Mouse (Mus musculus): ENCODE measurements around the gene Ms4a3. TPM values are rescaled to one million over a fixed set of nuclear protein-coding genes. Genes with fewer than 3 reads are reported as not detected.

Gene Ms4a3
- polyA plus RNA-seq, 1 experiment from 2014 or later: 0.21 TPM

DNA sequence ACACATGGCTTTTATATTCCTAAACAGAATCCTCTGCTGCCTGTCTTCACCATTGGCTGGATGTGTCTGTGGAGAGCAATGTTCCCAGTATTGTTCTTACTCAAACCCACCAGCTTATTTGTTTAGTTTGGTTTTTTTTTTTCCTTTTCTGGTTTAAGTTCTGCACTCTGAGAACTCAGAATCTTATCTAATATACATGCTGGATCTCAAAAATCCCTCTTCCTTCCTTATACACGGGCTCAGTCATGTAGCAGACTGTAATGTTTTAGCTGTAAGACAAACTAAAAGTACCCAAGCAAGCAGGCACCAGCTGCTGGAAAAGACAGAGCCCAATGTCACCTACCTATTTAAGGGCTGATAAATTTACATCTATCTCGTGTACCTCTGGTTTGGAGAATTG is 25.8 kb downstream of the Ms4a3 start:
- Histone ChIP-seq H3K36me3 (replicated peaks) (no peaks in the 10 kb centered on the region), H3K4me3 (no peak overlapping the region), H3K27me3 (replicated peaks; ENCODE audit: low read depth, poor library complexity, severe bottlenecking) (no peaks in the 10 kb centered on the region), H3K27ac (replicated peaks) (no peak overlapping the region), H3K4me1 (no peaks in the 10 kb centered on the region), H3K9me3 (no peaks in the 10 kb centered on the region)
- no peak for DNase-seq (ENCODE audit: low spot score)
- 74% methylated on average over 2 of the region's 2 CpGs for WGBS

GRCm38 (mm10) chr19:11613776-11614443 is 26.7 kb downstream of the Ms4a3 start:
- no peak overlapping the region for H3K27ac ChIP-seq (replicated peaks)
- H3K36me3 ChIP-seq (replicated peaks): no peaks in the 10 kb centered on the region
- H3K4me3 ChIP-seq: no peak overlapping the region
- no peaks in the 10 kb centered on the region for H3K27me3 ChIP-seq (replicated peaks; ENCODE audit: low read depth, poor library complexity, severe bottlenecking)
- DNase-seq (ENCODE audit: low spot score): no peak
- H3K4me1 ChIP-seq: no peaks in the 10 kb centered on the region
- 88% methylated on average over 8 of the region's 8 CpGs for WGBS
- no peaks in the 10 kb centered on the region for H3K9me3 ChIP-seq

GRCm38 (mm10) chr19:11613084-11613483 is 27.6 kb downstream of the Ms4a3 start:
- H3K9me3 ChIP-seq: no peaks in the 10 kb centered on the region
- H3K27me3 ChIP-seq (replicated peaks; ENCODE audit: low read depth, poor library complexity, severe bottlenecking): no peaks in the 10 kb centered on the region
- H3K4me3 ChIP-seq: no peak overlapping the region
- no peaks in the 10 kb centered on the region for H3K4me1 ChIP-seq
- H3K27ac ChIP-seq (replicated peaks): no peak overlapping the region
- no peaks in the 10 kb centered on the region for H3K36me3 ChIP-seq (replicated peaks)
- 98% methylated on average over 1 of the region's 1 CpGs for WGBS
- no peak for DNase-seq (ENCODE audit: low spot score)

DNA sequence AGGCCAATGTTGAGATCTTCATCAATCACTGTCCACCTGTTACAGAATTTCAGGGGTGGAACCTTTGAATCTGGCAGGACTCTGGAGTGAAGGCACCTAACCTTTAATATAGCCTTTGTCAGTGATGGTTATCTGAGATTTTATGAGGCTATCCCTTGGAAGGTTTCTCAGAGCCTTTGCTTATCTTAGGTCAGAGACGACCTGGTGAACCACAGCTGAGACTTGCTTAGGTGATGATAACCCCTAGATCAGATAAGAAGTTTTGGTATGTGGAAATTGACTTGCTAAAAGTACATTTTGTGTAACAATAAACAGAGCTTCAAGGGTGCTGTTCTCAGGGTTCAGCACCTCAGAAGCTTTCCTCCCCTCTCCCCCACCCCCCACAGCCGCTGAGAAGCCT is 28.4 kb downstream of the Ms4a3 start:
- Histone ChIP-seq H3K4me3 (no peak overlapping the region), H3K9me3 (no peaks in the 10 kb centered on the region), H3K27ac (replicated peaks) (no peak overlapping the region), H3K27me3 (replicated peaks; ENCODE audit: low read depth, poor library complexity, severe bottlenecking) (no peaks in the 10 kb centered on the region), H3K36me3 (replicated peaks) (no peaks in the 10 kb centered on the region), H3K4me1 (no peaks in the 10 kb centered on the region)
- WGBS: 72% methylated on average over 2 of the region's 2 CpGs
- no peak for DNase-seq (ENCODE audit: low spot score)

- Histone ChIP-seq H3K4me1 (no peaks in the 10 kb centered on the region), H3K27ac (replicated peaks) (no peak overlapping the region), H3K27me3 (replicated peaks; ENCODE audit: low read depth, poor library complexity, severe bottlenecking) (no peaks in the 10 kb centered on the region), H3K4me3 (no peak overlapping the region), H3K36me3 (replicated peaks) (no peaks in the 10 kb centered on the region), H3K9me3 (no peaks in the 10 kb centered on the region)
- 31% methylated on average over 6 of the region's 6 CpGs for WGBS
- DNase-seq (ENCODE audit: low spot score): peak; percentile 24
Measured at GRCm38 (mm10) chr19:11611541-11611945, 29.1 kb downstream of the Ms4a3 start.

- DNase-seq (ENCODE audit: low spot score): peak; percentile 55
- H3K4me1 ChIP-seq: no peaks in the 10 kb centered on the region
- H3K4me3 ChIP-seq: no peak overlapping the region
- no peak overlapping the region for H3K27ac ChIP-seq (replicated peaks)
- no peaks in the 10 kb centered on the region for H3K27me3 ChIP-seq (replicated peaks; ENCODE audit: low read depth, poor library complexity, severe bottlenecking)
- 22% methylated on average over 1 of the region's 1 CpGs for WGBS
- no peaks in the 10 kb centered on the region for H3K9me3 ChIP-seq
- no peaks in the 10 kb centered on the region for H3K36me3 ChIP-seq (replicated peaks)
Measured at GRCm38 (mm10) chr19:11608172-11608571, 32.5 kb downstream of the Ms4a3 start.

DNA sequence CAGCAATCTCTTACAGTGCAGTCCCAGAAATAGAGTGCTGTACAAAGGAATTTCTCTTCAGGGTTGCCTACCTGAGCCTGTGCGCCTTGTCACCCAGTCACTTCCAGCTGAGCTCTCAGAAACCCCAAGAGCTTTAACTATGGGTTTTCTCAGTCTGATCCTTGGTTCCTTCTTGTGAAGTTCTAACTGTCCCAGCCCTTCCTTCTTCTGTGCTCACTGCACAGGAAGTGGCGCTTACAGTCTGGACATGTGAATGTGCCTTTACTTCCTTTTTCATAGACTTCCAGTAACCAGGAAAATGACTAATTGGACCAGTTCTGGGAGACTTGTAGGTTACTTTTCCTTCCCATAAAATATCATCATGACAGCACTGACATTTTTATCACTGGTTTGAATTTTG is 36.0 kb downstream of the Ms4a3 start, which contains the start of gene Ms4a6d:
Ms4a6d (minus strand) TSS at position 247 of the 400 bp plus-strand sequence.
- WGBS: 95% methylated on average over 2 of the region's 2 CpGs
- Histone ChIP-seq H3K27me3 (replicated peaks; ENCODE audit: low read depth, poor library complexity, severe bottlenecking) (no peaks in the 10 kb centered on the region), H3K9me3 (no peaks in the 10 kb centered on the region)

GRCm38 (mm10) chr19:11602026-11602425 is 38.6 kb downstream of the Ms4a3 start:
- Histone ChIP-seq H3K9me3 (no peaks in the 10 kb centered on the region), H3K4me3 (no peak overlapping the region), H3K27ac (replicated peaks) (no peak overlapping the region), H3K4me1 (no peaks in the 10 kb centered on the region), H3K36me3 (replicated peaks) (no peaks in the 10 kb centered on the region), H3K27me3 (replicated peaks; ENCODE audit: low read depth, poor library complexity, severe bottlenecking) (no peaks in the 10 kb centered on the region)
- DNase-seq (ENCODE audit: low spot score): no peak
- 89% methylated on average over 2 of the region's 2 CpGs for WGBS

More for the DNA sequence above, 36.0 kb downstream of the Ms4a3 start, which contains the start of gene Ms4a6d:
- no peak within 1 kb of the TSS for H3K27ac ChIP-seq (replicated peaks)
- H3K4me1 ChIP-seq: no peaks in the 10 kb centered on the region
- DNase-seq (ENCODE audit: low spot score): no peak
- H3K4me3 ChIP-seq: no peak within 1 kb of the TSS
- no peaks in the 10 kb centered on the region for H3K36me3 ChIP-seq (replicated peaks)

- H3K9me3 ChIP-seq: no peaks in the 10 kb centered on the region
- no peaks in the 10 kb centered on the region for H3K36me3 ChIP-seq (replicated peaks)
- DNase-seq (ENCODE audit: low spot score): no peak
- no peaks in the 10 kb centered on the region for H3K4me1 ChIP-seq
- no peak overlapping the region for H3K27ac ChIP-seq (replicated peaks)
- H3K4me3 ChIP-seq: no peak overlapping the region
- 88% methylated on average over 3 of the region's 3 CpGs for WGBS
- H3K27me3 ChIP-seq (replicated peaks; ENCODE audit: low read depth, poor library complexity, severe bottlenecking): no peaks in the 10 kb centered on the region
Measured at GRCm38 (mm10) chr19:11601349-11601748, 39.3 kb downstream of the Ms4a3 start.

- Histone ChIP-seq H3K36me3 (replicated peaks) (no peaks in the 10 kb centered on the region), H3K4me1 (no peaks in the 10 kb centered on the region), H3K4me3 (no peak overlapping the region), H3K9me3 (no peaks in the 10 kb centered on the region), H3K27ac (replicated peaks) (no peak overlapping the region), H3K27me3 (replicated peaks; ENCODE audit: low read depth, poor library complexity, severe bottlenecking) (no peaks in the 10 kb centered on the region)
- 75% methylated on average over 2 of the region's 2 CpGs for WGBS
- no peak for DNase-seq (ENCODE audit: low spot score)
Measured at GRCm38 (mm10) chr19:11589891-11590449, 50.7 kb downstream of the Ms4a3 start.

GRCm38 (mm10) chr19:11589205-11589604 is 51.4 kb downstream of the Ms4a3 start:
- Histone ChIP-seq H3K36me3 (replicated peaks) (no peaks in the 10 kb centered on the region), H3K9me3 (no peaks in the 10 kb centered on the region), H3K4me3 (no peak overlapping the region), H3K27ac (replicated peaks) (no peak overlapping the region), H3K27me3 (replicated peaks; ENCODE audit: low read depth, poor library complexity, severe bottlenecking) (no peaks in the 10 kb centered on the region), H3K4me1 (no peaks in the 10 kb centered on the region)
- DNase-seq (ENCODE audit: low spot score): no peak
- WGBS: 72% methylated on average over 4 of the region's 4 CpGs

Data from embryonic facial prominence, embryonic 10.5 days (tissue).